Mouse (Mus musculus) CD4-positive, CD25-positive, alpha-beta regulatory T cell, adult 4 months (primary cell): ENCODE data around the gene Ccdc51. TPM values are rescaled to one million over a fixed set of nuclear protein-coding genes. Genes with fewer than 3 reads are reported as not detected.
"Not testable (repeated sequence)": the region's sequence is repeated elsewhere in the genome, so short reads cannot be mapped to it uniquely, and the experiment has no call there.

Source experiments
- ATAC-seq: one replicate; pipeline ENCODE4 v1.8.0; 2017
- polyA plus RNA-seq, 2 experiments: library from polyadenylated mRNA; unstranded; fragments of 100-300 nt; shearing (Covaris generic); gene quantifications; one replicate each; pipeline ENCODE4 v1.2.1; 2017

Ccdc51 gene
- polyA plus RNA-seq, 2 experiments from 2014 or later: 13.5 to 16.0 TPM

DNA sequence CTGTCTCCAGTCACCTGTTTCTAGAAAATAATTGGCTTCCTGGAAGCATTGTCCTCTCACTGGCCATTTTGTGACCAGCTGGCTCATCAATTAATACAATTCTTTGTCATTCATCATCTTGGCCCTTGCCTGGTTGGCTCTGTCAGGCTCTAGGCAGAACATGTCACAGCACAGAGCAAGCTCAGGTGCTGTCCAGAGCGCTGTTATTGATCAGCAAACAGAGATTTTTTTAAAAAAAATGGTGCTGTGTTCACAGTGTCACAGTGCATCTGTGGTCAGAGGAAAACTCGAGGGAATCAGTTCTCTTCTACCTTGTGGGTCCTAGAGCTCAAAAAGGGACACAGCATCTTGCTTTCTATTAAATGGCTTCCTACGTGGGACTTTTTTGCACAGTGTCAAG lies 43.2 kb downstream of the Ccdc51 start:
- ATAC-seq: no peak

DNA sequence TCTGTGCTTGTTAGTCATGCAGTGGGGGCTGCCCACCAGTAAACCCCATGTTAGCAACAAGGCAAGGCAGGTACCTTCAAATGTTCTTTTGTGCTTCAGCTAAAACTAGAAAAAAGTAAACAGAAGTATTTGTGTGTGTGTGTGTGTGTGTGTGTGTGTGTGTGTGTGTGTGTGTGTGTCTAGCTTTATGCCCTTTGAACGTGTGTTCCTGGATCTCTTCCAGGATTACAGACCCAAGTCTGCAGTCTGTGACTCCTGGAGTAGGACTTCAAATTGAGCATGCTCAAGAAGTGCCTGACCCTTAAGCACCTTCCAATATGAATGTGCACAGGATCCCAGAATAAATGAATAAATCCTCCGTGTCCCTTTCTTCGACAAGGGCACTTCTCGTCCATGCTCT lies 44.8 kb downstream of the Ccdc51 start:
- no peak for ATAC-seq

GRCm38 (mm10) chr9:109128211-109128610 lies 45.9 kb downstream of the Ccdc51 start:
- no peak for ATAC-seq

DNA sequence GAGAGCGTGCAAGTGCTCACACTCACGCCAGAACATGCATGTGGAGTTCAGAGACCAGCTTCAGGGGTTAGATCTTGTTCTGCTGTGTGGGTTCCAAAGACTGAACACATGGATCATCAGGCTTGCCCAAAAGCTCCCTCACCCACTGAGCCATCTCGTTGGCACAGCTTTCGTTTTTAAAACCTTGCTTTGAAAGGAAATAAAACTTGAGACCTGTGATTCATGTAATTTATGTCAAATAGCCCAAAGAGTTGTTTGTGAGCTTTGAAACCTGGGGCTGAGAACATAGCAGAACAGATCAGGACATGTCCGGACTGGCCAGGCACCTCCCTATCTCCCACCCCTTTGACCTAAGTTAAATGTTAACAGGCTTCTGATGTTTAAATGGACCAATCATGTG lies 47.8 kb downstream of the Ccdc51 start:
- no peak for ATAC-seq

DNA sequence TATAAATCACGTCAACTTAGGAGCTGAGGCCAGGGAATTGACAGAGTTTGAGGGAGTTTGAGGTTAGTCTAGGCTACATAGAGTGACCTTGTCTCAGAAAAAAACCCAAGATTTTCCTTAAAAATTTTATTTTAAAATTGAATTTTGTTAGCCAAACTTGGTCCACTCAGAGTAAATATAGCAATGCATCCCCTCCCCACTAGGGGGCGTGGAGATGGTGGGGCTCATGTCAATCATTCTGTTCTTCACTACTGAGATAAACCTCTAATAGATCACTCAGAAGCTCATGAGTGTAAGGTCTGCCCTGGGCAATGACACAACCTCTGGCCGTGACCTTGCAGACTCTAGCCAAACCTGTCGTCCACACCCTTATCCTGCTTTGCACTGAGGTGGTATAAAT lies 58.1 kb downstream of the Ccdc51 start:
- ATAC-seq: not testable (repeated sequence)

Other genes starting within 250 kb of the Ccdc51 start
- 10 to 100 TPM in 1 of 2 experiments, 1 to 10 TPM in 1; 8.2 to 24.2 TPM for gene Slc26a6, start 229.2 kb upstream of the Ccdc51 start, polyA plus RNA-seq
- under 1 TPM in 1 of 2 experiments, not detected in 1; 0.46 TPM for gene Tmem89, start 167.9 kb upstream of the Ccdc51 start, polyA plus RNA-seq
- 100 to 1,000 TPM; 182 to 369 TPM for gene Uqcrc1, start 145.9 kb upstream of the Ccdc51 start, polyA plus RNA-seq
- gene Col7a1, start 128.9 kb upstream of the Ccdc51 start, polyA plus RNA-seq: not detected
- gene Ucn2, start 96.5 kb upstream of the Ccdc51 start, polyA plus RNA-seq: not detected
- 10 to 100 TPM in 1 of 2 experiments, 1 to 10 TPM in 1; 6.1 to 12.7 TPM for gene Pfkfb4, start 90.7 kb upstream of the Ccdc51 start, polyA plus RNA-seq
- 1,000 to 10,000 TPM; 3,771 to 6,921 TPM for gene Shisa5, start 43.9 kb upstream of the Ccdc51 start, polyA plus RNA-seq
- gene Trex1, start 22.8 kb upstream of the Ccdc51 start, polyA plus RNA-seq: 10 to 100 TPM; 36.2 to 61.7 TPM
- 10 to 100 TPM; 23.4 to 32.1 TPM for gene Atrip, start 8.4 kb upstream of the Ccdc51 start, polyA plus RNA-seq
- gene Tma7, start 94 bp downstream of the Ccdc51 start, polyA plus RNA-seq: 100 to 1,000 TPM; 679 to 933 TPM
- gene Plxnb1, start 12.9 kb downstream of the Ccdc51 start, polyA plus RNA-seq: 1 to 10 TPM in 1 of 2 experiments, under 1 TPM in 1; 0.94 to 1.2 TPM
- not detected for gene Fbxw21, start 79.5 kb downstream of the Ccdc51 start, polyA plus RNA-seq
- not detected for gene Fbxw13, start 113.5 kb downstream of the Ccdc51 start, polyA plus RNA-seq
- gene Fbxw20, start 152.3 kb downstream of the Ccdc51 start, polyA plus RNA-seq: not detected
- not detected for gene Fbxw14, start 205.2 kb downstream of the Ccdc51 start, polyA plus RNA-seq